Mouse (Mus musculus) cerebellum, postnatal 14 days (tissue): ENCODE results near the gene Trim80.
A peak's percentile ranks its signal among the peaks of the same experiment; 100 is the strongest.

ENCODE experiments used
- DNase-seq, 2 experiments: peaks; one replicate each; pipeline ENCODE4 v3.0.0; 2021; ENCODE audit warnings: mixed read lengths in 2 of 2

Trim80 gene

GRCm38 (mm10) chr11:115439906-115440595 lies at the start of gene Trim80:
TSS of gene Trim80 (plus strand) at chr11:115440545.
- no peak for DNase-seq

GRCm38 (mm10) chr11:115391358-115391757 lies 49.0 kb upstream of the Trim80 start:
- no peak for DNase-seq

- peak; percentile 86 for DNase-seq
Observed at GRCm38 (mm10) chr11:115393721-115394325, 46.5 kb upstream of the Trim80 start.

- no peak for DNase-seq
Observed at GRCm38 (mm10) chr11:115398085-115398484, 42.3 kb upstream of the Trim80 start.

- peak in 1 of 2 experiments; percentile 36 for DNase-seq
Observed at GRCm38 (mm10) chr11:115400126-115400525, 40.2 kb upstream of the Trim80 start.

- DNase-seq = peak; percentile 79 to 81
Observed at GRCm38 (mm10) chr11:115400630-115401391, 39.5 kb upstream of the Trim80 start.

GRCm38 (mm10) chr11:115403338-115404124 lies 36.8 kb upstream of the Trim80 start, which contains the start of gene Mrpl58:
TSS of gene Mrpl58 (plus strand) at chr11:115403752.
- DNase-seq = peak; percentile 93 to 94

- DNase-seq = no peak
Observed at GRCm38 (mm10) chr11:115405723-115406122, 34.6 kb upstream of the Trim80 start.

GRCm38 (mm10) chr11:115406858-115407401 lies 33.4 kb upstream of the Trim80 start:
- DNase-seq = no peak

GRCm38 (mm10) chr11:115408266-115408920 lies 32.0 kb upstream of the Trim80 start:
- DNase-seq = no peak

GRCm38 (mm10) chr11:115409556-115409955 lies 30.8 kb upstream of the Trim80 start:
- DNase-seq = no peak

GRCm38 (mm10) chr11:115419531-115420237 lies 20.7 kb upstream of the Trim80 start, which contains the start of the genes Atp5h and Kctd2:
TSS of gene Atp5h (minus strand) at chr11:115419962.
TSS of gene Kctd2 (plus strand) at chr11:115420128.
- peak; percentile 97 for DNase-seq

GRCm38 (mm10) chr11:115420336-115421190 lies 19.8 kb upstream of the Trim80 start:
- peak; percentile 80 to 84 for DNase-seq

GRCm38 (mm10) chr11:115421328-115421727 lies 19.0 kb upstream of the Trim80 start:
- peak; percentile 49 to 51 for DNase-seq

- peak in 1 of 2 experiments; percentile 29 for DNase-seq
Observed at GRCm38 (mm10) chr11:115421972-115422371, 18.4 kb upstream of the Trim80 start.

GRCm38 (mm10) chr11:115423091-115423490 lies 17.3 kb upstream of the Trim80 start:
- no peak for DNase-seq

GRCm38 (mm10) chr11:115424666-115425065 lies 15.7 kb upstream of the Trim80 start:
- no peak for DNase-seq

- DNase-seq = no peak
Observed at GRCm38 (mm10) chr11:115425671-115426070, 14.7 kb upstream of the Trim80 start.

GRCm38 (mm10) chr11:115427482-115428331 lies 12.6 kb upstream of the Trim80 start:
- peak; percentile 87 to 88 for DNase-seq
